Mouse (Mus musculus) forebrain, embryonic 11.5 days (tissue): ENCODE data around the gene Rasa1. TPM values are rescaled to one million over a fixed set of nuclear protein-coding genes. Genes with fewer than 3 reads are reported as not detected.

Source experiments
- ATAC-seq: fragments of 200-750 bp; cut with Nextera tagmentation; replicated peaks from 2 replicates; pipeline ENCODE4 v1.8.0; 2017; ENCODE audit warnings: moderate TSS enrichment; ENCODE audit not compliant: low FRiP score
- DNase-seq: peaks from one replicate; pipeline ENCODE4 v3.0.0-alpha.2; 2017; ENCODE audit warnings: low spot score
- H3K27ac ChIP-seq: fragments of 300-500 bp; sonication (generic); 2 replicates; pipeline ENCODE4 v1.5.1; 2014; ENCODE audit warnings: low read depth, low read length
- H3K27me3 ChIP-seq: fragments of 300-500 bp; sonication (generic); 2 replicates; pipeline ENCODE4 v1.6.1; 2014; ENCODE audit warnings: mild to moderate bottlenecking, low read length, mixed read lengths; ENCODE audit not compliant: control insufficient read depth, insufficient read depth
- H3K36me3 ChIP-seq: fragments of 300-500 bp; sonication (generic); 2 replicates; pipeline ENCODE4 v1.6.1; 2014; ENCODE audit warnings: mild to moderate bottlenecking, low read length, moderate library complexity, mixed read lengths; ENCODE audit not compliant: control insufficient read depth, insufficient read depth
- H3K4me1 ChIP-seq: fragments of 300-500 bp; sonication (generic); replicated peaks from 2 replicates; pipeline ENCODE4 v1.6.1; 2014; ENCODE audit warnings: low read length, mixed read lengths; ENCODE audit not compliant: control insufficient read depth, insufficient read depth
- H3K4me2 ChIP-seq: fragments of 300-500 bp; sonication (generic); 2 replicates; pipeline ENCODE4 v1.6.1; 2014; ENCODE audit warnings: low read depth, mild to moderate bottlenecking, low read length, moderate library complexity, mixed read lengths; ENCODE audit not compliant: severe bottlenecking
- H3K4me3 ChIP-seq: fragments of 300-500 bp; sonication (generic); 2 replicates; pipeline ENCODE4 v1.5.1; 2014; ENCODE audit warnings: low read depth, low read length
- H3K9ac ChIP-seq: fragments of 300-500 bp; sonication (generic); 2 replicates; pipeline ENCODE4 v1.6.1; 2014; ENCODE audit warnings: low read length
- H3K9me3 ChIP-seq: fragments of 300-500 bp; sonication (generic); 2 replicates; pipeline ENCODE4 v1.6.1; 2016; ENCODE audit warnings: low read length, mixed read lengths; ENCODE audit not compliant: control insufficient read depth
- WGBS: fragments of 180-500 bp; shearing (Covaris S2); extraction: QIAGEN DNeasy Blood & Tissue Kit; methylation state at CpG from one replicate; pipeline ENCODE4 v1.1.7; 2014; 5-methylcytosine and 5-hydroxymethylcytosine counted together
- polyA plus RNA-seq: library from polyadenylated mRNA; unstranded; fragments of >200 nt; fragmentation: Nextera tagmentation; extraction: Ambion mirVana; gene quantifications from 2 replicates; pipeline ENCODE4 v1.2.1, GENCODE M21; 2014

Rasa1 gene
- polyA plus RNA-seq, 1 experiment from 2014 or later: 65.4 TPM

DNA sequence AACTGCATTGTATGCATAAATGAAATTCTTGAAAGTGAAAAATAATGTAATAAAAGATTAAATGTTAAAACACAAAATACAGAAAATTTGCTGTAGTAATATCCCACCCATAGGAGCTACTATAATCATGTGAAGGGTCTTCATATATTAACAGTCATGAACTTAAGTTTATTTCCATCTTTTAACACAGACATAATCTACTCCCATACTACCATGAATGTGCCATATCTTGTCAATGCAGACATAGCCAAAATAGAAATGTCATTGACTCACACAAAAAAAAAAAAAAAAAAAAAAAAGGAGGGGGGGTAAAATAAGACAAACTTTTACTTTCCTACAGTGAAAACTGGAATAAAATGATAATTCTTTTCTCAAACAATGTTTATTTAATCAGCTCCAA, 6.3 kb downstream of the Rasa1 start:
- DNase-seq (no peak), ATAC-seq (no peak)
- no peaks in the 10 kb centered on the region for H3K27me3 ChIP-seq
- no peaks in the 10 kb centered on the region for H3K36me3 ChIP-seq
- no peak overlapping the region for H3K4me3 ChIP-seq
- no peak overlapping the region for H3K27ac ChIP-seq
- H3K4me2 ChIP-seq: no peak overlapping the region
- H3K9me3 ChIP-seq: no peaks in the 10 kb centered on the region
- H3K9ac ChIP-seq: no peak overlapping the region
- H3K4me1 ChIP-seq: no peaks in the 10 kb centered on the region

DNA sequence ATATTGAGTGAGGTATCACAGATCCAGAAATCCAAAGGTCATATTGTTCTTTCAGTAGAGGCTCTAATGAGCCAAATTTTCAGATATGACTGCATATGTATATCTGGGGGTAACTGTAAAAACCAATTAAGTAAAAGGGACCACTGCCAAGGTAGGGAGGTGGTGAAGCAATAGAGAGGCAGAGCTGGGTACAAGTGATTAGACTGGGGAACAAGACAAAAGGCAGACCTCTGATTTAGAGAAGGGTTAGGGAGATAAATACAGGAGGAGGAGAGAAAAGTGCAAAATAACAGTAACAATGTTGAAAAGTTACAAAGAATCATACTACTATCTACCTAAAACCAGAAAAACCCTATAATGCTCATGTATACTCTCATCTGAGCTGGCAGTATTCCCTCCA, 10.0 kb downstream of the Rasa1 start:
- ATAC-seq (no peak), DNase-seq (no peak)

DNA sequence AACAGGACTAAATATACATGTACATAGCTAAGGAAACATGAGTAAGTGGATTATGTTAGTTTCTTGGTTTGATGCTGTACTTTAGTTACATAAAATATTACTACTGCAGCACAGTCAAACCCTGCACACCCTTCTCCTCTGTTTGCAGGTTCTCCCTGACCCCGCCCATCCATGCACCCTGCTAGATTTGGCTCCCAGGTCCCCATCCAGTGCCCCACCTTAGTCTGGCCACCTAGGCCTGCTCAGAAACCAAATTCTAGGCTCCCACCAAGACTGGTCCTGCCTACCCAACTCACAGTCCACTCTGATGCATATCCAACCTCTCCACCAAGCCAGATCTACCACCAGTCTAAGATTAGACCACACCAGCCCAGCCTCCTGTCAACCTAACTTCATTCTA, 14.4 kb downstream of the Rasa1 start:
- Histone ChIP-seq H3K36me3 (no peaks in the 10 kb centered on the region), H3K9me3 (no peaks in the 10 kb centered on the region), H3K4me2 (no peak overlapping the region), H3K27ac (no peak overlapping the region), H3K4me1 (no peaks in the 10 kb centered on the region), H3K4me3 (no peak overlapping the region), H3K9ac (no peak overlapping the region), H3K27me3 (no peaks in the 10 kb centered on the region)
- 100% methylated on average over 1 of the region's 1 CpGs for WGBS
- DNase-seq (no peak), ATAC-seq (peak; percentile 55; the same call in 1 of the 2 replicates)

More for the DNA sequence above, 10.0 kb downstream of the Rasa1 start:
- H3K9me3 ChIP-seq: no peaks in the 10 kb centered on the region
- H3K27ac ChIP-seq: no peak overlapping the region
- no peaks in the 10 kb centered on the region for H3K27me3 ChIP-seq
- no peak overlapping the region for H3K9ac ChIP-seq
- no peaks in the 10 kb centered on the region for H3K36me3 ChIP-seq
- H3K4me1 ChIP-seq: no peaks in the 10 kb centered on the region
- H3K4me3 ChIP-seq: no peak overlapping the region
- no peak overlapping the region for H3K4me2 ChIP-seq

DNA sequence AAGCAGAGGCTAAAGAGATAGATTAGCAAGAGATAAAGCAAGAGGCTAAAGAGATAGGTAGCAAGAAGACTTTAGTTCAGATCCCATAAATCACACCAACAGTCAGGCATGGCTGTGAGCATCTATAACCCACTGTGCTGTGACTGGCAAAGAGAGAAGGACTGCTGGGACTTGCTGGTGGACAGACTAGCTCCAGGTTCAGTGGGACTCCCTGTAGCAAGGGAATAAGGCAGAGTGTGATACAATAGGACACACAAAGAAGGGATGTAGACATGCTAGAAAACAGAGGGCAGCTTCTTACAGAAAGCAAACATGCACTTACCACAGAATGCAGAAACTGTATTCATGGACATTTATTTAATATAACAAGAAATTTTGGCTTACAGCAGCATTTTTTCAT, 15.1 kb downstream of the Rasa1 start:
- ATAC-seq (no peak), DNase-seq (no peak)
- Histone ChIP-seq H3K9ac (no peak overlapping the region), H3K9me3 (no peaks in the 10 kb centered on the region), H3K4me2 (no peak overlapping the region), H3K27ac (no peak overlapping the region), H3K36me3 (no peaks in the 10 kb centered on the region), H3K27me3 (no peaks in the 10 kb centered on the region), H3K4me1 (no peaks in the 10 kb centered on the region), H3K4me3 (no peak overlapping the region)

DNA sequence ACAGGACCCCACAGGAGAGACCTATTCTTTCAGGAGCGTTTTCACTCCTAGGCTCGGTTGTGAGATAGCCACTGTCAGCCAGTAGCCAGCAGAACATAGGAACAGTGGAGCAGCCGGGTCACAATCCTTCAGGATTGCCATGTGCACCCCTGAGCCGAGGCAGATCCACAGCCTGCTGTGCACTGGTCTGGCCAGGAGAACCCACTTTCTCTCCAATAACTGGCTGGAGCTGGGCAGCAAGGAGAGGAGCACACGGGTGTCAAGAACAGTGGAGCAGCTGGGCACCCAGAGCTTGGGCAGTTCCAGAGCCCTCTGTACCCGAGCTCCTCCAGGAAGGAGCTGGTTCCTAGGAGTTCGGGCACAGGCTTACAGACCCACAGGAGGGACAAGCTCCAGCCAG, 50.2 kb downstream of the Rasa1 start:
- Histone ChIP-seq H3K4me1 (no peaks in the 10 kb centered on the region), H3K4me3 (no peak overlapping the region), H3K27ac (no peak overlapping the region), H3K9ac (no peak overlapping the region), H3K9me3 (no peaks in the 10 kb centered on the region), H3K4me2 (no peak overlapping the region), H3K36me3 (no peaks in the 10 kb centered on the region), H3K27me3 (no peaks in the 10 kb centered on the region)
- WGBS: 85% methylated on average over 7 of the region's 7 CpGs
- ATAC-seq: 0 out of 2 replicates have a peak, but pooled peaks have one; percentile 12
- DNase-seq: peak; percentile 46

DNA sequence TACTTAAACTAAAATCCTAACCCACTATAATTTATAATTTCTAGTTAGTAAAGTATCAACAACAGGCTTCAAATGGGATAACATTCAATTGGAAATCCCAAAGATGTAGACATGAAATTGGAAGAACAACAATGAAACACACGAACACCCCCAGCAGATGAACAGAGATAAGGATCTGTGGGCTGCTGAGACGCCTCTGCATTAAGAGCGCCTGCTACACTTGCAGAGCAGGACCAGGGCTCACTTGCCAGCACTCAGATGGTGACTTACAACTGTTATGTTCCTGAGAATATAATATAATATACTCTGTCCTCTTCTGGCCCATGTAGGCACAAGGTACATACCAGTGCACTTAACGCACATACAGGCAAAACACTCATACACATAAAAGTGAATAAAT, 70.3 kb downstream of the Rasa1 start:
- Histone ChIP-seq H3K9me3 (no peaks in the 10 kb centered on the region), H3K27me3 (no peaks in the 10 kb centered on the region), H3K9ac (no peak overlapping the region), H3K4me3 (no peak overlapping the region), H3K36me3 (no peaks in the 10 kb centered on the region), H3K4me1 (no peaks in the 10 kb centered on the region), H3K4me2 (no peak overlapping the region), H3K27ac (no peak overlapping the region)
- ATAC-seq (no peak), DNase-seq (no peak)
- WGBS: 89% methylated on average over 4 of the region's 4 CpGs

DNA sequence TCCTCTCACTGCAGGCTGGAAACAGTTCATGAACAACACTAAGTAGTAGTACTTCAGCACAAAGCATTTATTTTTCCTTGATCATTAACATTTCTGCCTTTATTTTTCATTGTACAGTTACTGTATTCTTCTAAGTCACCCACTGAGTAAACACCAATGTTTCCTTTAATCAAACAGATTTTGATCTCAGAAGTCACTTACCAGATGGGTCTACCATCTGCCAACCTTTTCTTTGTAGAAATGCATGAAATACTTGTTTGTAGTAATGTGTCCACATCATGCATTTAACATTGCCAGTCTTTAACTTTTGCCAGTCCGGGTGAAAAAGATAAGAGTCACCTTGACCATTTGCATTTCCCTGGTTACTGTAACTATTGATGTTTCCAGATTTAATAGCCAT, 78.6 kb downstream of the Rasa1 start:
- H3K27ac ChIP-seq: no peak overlapping the region
- no peaks in the 10 kb centered on the region for H3K27me3 ChIP-seq
- DNase-seq (no peak), ATAC-seq (no peak)
- no peaks in the 10 kb centered on the region for H3K36me3 ChIP-seq
- H3K9me3 ChIP-seq: no peaks in the 10 kb centered on the region
- no peak overlapping the region for H3K4me3 ChIP-seq
- no peaks in the 10 kb centered on the region for H3K4me1 ChIP-seq
- no peak overlapping the region for H3K9ac ChIP-seq
- no peak overlapping the region for H3K4me2 ChIP-seq
- 92% methylated on average over 1 of the region's 1 CpGs for WGBS

DNA sequence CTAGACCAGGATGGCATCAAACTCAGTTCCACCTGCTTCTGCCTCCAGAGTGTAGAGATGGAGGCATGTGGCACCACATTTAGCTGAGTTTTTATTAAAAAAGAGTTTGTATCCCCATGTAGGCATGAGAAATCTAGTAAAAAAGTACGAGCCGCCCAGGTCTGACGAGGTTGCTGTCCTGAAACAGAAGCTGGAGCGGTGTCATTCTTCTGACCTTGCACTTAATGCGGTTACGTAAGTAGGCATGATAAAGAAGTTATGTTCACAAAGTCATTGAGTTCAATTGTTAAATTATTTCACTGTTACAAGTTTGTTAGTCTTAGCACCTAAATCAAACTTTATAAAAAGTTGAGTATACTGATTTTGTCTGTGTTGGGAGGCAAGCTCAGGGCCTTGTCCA, 80.3 kb downstream of the Rasa1 start:
- ATAC-seq: no peak
- Histone ChIP-seq H3K4me1 (no peaks in the 10 kb centered on the region), H3K27ac (no peak overlapping the region), H3K9me3 (no peaks in the 10 kb centered on the region), H3K36me3 (no peaks in the 10 kb centered on the region; the same call in 1 of the 2 replicates), H3K27me3 (no peaks in the 10 kb centered on the region), H3K9ac (no peak overlapping the region), H3K4me2 (no peak overlapping the region), H3K4me3 (no peak overlapping the region)
- WGBS: 95% methylated on average over 6 of the region's 6 CpGs
- no peak for DNase-seq

DNA sequence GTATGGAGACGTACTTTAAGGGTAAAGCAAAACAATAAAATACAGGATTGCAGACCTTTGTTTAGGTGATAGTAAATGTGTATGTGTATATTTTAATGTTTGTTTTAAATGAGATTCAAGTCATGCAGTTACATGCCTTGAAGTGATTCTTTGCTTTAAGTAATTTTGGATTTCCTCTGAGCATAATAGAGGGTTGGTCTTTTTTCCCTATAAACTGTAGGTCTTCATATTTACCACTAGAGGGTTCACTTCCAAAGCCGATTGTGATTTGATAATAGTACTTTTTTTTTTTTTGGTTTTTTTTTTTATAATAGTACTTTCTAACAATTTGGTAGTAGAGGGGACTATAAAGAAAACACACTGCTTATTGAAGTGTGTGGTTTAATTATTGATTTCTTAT, 81.4 kb downstream of the Rasa1 start:
- H3K9me3 ChIP-seq: no peaks in the 10 kb centered on the region
- no peaks in the 10 kb centered on the region for H3K4me1 ChIP-seq
- H3K4me3 ChIP-seq: no peak overlapping the region
- H3K9ac ChIP-seq: no peak overlapping the region
- no peaks in the 10 kb centered on the region; the same call in 1 of the 2 replicates for H3K36me3 ChIP-seq
- H3K27ac ChIP-seq: no peak overlapping the region
- H3K27me3 ChIP-seq: no peaks in the 10 kb centered on the region
- no peak for DNase-seq
- WGBS: 82% methylated on average over 2 of the region's 2 CpGs
- no peak overlapping the region for H3K4me2 ChIP-seq
- 0 out of 2 replicates have a peak, but pooled peaks have one; percentile 53 for ATAC-seq
